Mouse (Mus musculus) olfactory bulb, adult 2 months (tissue): Measurements from ENCODE around the gene Tpx2.

ENCODE experiments used
- CTCF ChIP-seq: fragments of 200-500 bp; IDR thresholded peaks from 2 replicates; pipeline ENCODE4 v1.5.1; 2012; ENCODE audit warnings: low read depth, mild to moderate bottlenecking, low read length, moderate library complexity; ENCODE audit not compliant: insufficient read depth
- POLR2A ChIP-seq: fragments of 200-500 bp; IDR thresholded peaks from 2 replicates; pipeline ENCODE4 v1.6.1; 2012; ENCODE audit warnings: mild to moderate bottlenecking, low read depth, low read length, moderate library complexity; ENCODE audit not compliant: insufficient read depth

DNA sequence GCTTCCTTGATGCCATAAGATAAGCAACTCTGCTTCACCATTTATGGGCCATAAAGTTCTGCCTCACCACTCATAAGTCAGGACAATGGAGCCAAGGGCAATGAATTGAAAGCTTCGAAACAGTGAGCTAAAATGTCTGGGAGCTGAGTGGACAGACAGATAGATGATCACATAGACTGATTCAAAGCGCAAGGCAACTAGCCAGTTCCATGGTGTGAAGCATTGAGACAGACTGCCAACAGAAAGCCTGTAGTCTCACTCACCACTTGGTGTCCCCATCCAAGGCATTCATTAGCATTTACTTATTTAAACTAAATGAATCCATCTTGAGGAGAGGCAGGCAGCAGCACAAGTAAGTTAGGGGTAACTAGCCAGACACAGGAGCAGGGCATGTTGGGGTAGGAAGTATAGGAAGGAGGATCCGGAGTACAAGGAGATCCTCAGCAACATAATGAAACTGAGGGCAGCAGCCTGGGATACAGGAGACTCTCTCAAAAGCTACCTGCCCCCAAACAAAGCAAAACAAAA, 28.6 kb upstream of the Tpx2 start:
- no peak for TF ChIP-seq CTCF
- no peak for TF ChIP-seq POLR2A
